Mouse (Mus musculus): Measurements from ENCODE around the gene Olfr1325. TPM values are rescaled to one million over a fixed set of nuclear protein-coding genes. Genes with fewer than 3 reads are reported as not detected.
"Not testable (repeated sequence)": the region's sequence is repeated elsewhere in the genome, so short reads cannot be mapped to it uniquely, and the experiment has no call there.

Gene Olfr1325
- not detected in 2 replicates for polyA plus RNA-seq (2014; fragmentation: Nextera tagmentation; extraction: Ambion mirVana)

DNA sequence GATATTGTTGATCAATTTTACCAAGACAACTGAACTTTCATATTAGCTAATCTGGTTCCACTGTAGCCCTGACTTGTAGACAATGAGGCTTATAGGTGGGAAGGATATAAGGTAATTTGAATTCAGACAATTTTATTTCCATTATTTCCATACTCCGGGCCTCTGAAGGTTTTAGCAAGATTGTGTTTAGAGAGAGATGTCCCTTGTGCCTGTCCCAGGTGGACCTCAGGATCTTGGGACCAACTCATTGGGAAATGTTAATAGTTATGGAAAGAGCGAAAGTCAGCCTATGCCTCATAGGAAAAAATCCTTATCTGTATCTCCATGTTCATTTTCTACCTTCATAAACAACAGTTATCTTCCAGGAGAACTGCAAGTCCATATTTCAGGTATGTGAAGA, at the start of gene Olfr1325:
Gene Olfr1325 (plus strand): TSS at position 301 of the 400 bp plus-strand sequence.
- Histone ChIP-seq H3K9me3 (replicated peaks; ENCODE audit: control insufficient read depth, low read length) (no peaks in the 10 kb centered on the region), H3K4me3 (ENCODE audit: low read depth, low read length) (no peak within 1 kb of the TSS), H3K4me2 (ENCODE audit: low read depth, low read length) (no peak within 1 kb of the TSS), H3K9ac (replicated peaks; ENCODE audit: low read length) (no peak within 1 kb of the TSS), H3K27me3 (ENCODE audit: control insufficient read depth, insufficient read depth, low read length) (no peaks in the 10 kb centered on the region), H3K4me1 (ENCODE audit: control insufficient read depth, insufficient read depth, low read length) (no peaks in the 10 kb centered on the region), H3K36me3 (replicated peaks; ENCODE audit: control insufficient read depth, insufficient read depth, low read depth, low read length) (no peaks in the 10 kb centered on the region), H3K27ac (replicated peaks; ENCODE audit: low read depth, low read length) (no peak within 1 kb of the TSS)
- DNase-seq (ENCODE audit: low spot score): no peak
- 80% methylated on average over 2 of the region's 2 CpGs for WGBS
- no peak for ATAC-seq (replicated peaks; ENCODE audit: insufficient number of reproducible peaks, low FRiP score, low TSS enrichment, low read depth)

DNA sequence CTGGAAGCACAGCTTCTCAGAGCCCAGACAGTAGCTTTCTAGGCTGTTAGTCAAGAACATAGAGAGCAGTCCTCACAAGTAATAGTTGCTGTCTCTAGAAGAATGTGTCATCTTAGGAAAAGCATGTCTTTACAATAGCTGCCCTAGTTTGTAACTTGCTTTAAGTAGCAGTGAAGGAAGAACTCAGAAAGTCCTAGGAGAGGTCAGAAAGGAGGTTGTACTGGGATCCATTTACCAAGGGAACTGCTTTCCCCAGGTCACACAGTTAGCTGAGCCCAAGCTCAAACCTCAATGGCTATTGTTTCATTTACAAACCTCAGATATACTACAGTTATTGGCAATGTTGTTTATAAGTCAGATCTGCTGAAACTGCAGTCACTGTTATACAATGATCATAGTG, 17.7 kb upstream of the Olfr1325 start, which contains the start of gene Olfr1326-ps1:
Gene Olfr1326-ps1 (minus strand): TSS at position 101 of the 400 bp plus-strand sequence.
- Histone ChIP-seq H3K4me3 (ENCODE audit: low read depth, low read length) (no peak within 1 kb of the TSS), H3K36me3 (replicated peaks; ENCODE audit: control insufficient read depth, insufficient read depth, low read depth, low read length) (no peaks in the 10 kb centered on the region), H3K27me3 (ENCODE audit: control insufficient read depth, insufficient read depth, low read length) (no peaks in the 10 kb centered on the region), H3K9ac (replicated peaks; ENCODE audit: low read length) (no peak within 1 kb of the TSS), H3K27ac (replicated peaks; ENCODE audit: low read depth, low read length) (no peak within 1 kb of the TSS), H3K4me1 (ENCODE audit: control insufficient read depth, insufficient read depth, low read length) (no peaks in the 10 kb centered on the region), H3K4me2 (ENCODE audit: low read depth, low read length) (no peak within 1 kb of the TSS), H3K9me3 (replicated peaks; ENCODE audit: control insufficient read depth, low read length) (no peaks in the 10 kb centered on the region)
- DNase-seq (ENCODE audit: low spot score) (no peak), ATAC-seq (replicated peaks; ENCODE audit: insufficient number of reproducible peaks, low FRiP score, low TSS enrichment, low read depth) (no peak)

DNA sequence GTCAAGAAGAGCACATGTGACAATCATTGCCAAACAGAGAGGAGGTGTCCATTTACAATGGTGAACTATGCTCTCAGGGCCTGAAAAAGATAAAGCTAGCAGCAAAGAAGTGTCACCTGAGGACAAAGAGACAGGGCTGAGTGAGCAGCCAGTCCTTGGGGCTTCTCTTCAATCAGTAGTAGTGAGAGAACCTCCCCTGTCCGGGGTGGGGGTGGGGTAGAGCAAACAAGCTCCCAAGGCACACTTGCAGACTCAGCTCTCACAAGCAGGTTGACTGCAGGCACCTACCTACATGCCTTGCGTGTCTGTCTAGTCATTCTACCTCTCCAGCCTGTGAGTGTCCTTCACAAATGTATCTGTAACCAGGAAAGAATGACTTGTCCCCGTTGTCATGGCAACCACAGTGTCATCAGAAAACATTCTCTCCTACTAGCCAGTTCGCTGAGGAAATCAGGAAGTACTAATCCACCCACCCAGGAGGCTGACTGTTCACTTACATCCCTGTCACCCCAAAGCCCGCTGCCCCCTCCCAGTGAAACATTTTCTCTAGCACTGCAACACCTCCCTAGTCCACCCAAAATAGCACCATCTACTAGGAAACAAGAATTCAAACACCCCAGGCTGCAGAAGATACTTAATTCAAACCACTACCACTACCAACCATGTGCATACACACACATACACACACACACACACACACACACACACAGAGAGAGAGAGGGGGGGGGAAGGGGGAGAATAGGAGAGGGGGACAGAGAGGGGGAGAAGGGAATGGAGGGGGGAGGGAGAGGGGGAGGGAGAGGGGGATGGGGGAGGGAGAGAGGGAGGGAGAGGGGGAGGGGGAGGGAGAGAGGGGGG, 53.2 kb downstream of the Olfr1325 start, which contains the start of gene Gm5640:
Gene Gm5640 (minus strand): TSS at position 170 of the 858 bp plus-strand sequence.
- not testable (repeated sequence) for H3K4me1 ChIP-seq (ENCODE audit: control insufficient read depth, insufficient read depth, low read length); H3K36me3 ChIP-seq (replicated peaks; ENCODE audit: control insufficient read depth, insufficient read depth, low read depth, low read length); H3K27me3 ChIP-seq (ENCODE audit: control insufficient read depth, insufficient read depth, low read length); H3K9me3 ChIP-seq (replicated peaks; ENCODE audit: control insufficient read depth, low read length); H3K27ac ChIP-seq (replicated peaks; ENCODE audit: low read depth, low read length); H3K9ac ChIP-seq (replicated peaks; ENCODE audit: low read length); H3K4me3 ChIP-seq (ENCODE audit: low read depth, low read length); H3K4me2 ChIP-seq (ENCODE audit: low read depth, low read length); DNase-seq (ENCODE audit: low spot score); ATAC-seq (replicated peaks; ENCODE audit: insufficient number of reproducible peaks, low FRiP score, low TSS enrichment, low read depth)
- WGBS: 73% methylated on average over 2 of the region's 5 CpGs

DNA sequence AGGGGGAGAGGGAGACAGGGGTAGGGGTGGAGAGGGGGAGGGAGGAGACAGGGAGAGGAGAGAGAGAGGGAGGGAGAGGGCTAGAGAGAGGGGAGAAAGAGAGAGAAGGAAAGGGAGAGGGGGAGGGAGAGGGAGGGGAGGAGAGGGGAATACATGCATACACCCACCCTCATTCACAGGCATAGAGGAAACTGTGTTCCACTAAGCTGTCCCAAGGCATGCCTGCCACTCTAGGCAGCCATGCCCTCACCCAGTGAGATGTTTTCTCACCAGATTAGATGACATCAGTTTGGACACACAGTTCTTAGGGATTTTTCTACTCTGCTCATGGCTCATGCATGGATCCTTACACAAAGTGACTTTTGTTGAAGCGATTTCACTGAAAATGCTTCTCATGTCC, 53.9 kb downstream of the Olfr1325 start:
- H3K27ac ChIP-seq (replicated peaks; ENCODE audit: low read depth, low read length); H3K9ac ChIP-seq (replicated peaks; ENCODE audit: low read length); H3K4me2 ChIP-seq (ENCODE audit: low read depth, low read length); H3K36me3 ChIP-seq (replicated peaks; ENCODE audit: control insufficient read depth, insufficient read depth, low read depth, low read length); H3K4me1 ChIP-seq (ENCODE audit: control insufficient read depth, insufficient read depth, low read length); H3K9me3 ChIP-seq (replicated peaks; ENCODE audit: control insufficient read depth, low read length); H3K4me3 ChIP-seq (ENCODE audit: low read depth, low read length); ATAC-seq (replicated peaks; ENCODE audit: insufficient number of reproducible peaks, low FRiP score, low TSS enrichment, low read depth); DNase-seq (ENCODE audit: low spot score); H3K27me3 ChIP-seq (ENCODE audit: control insufficient read depth, insufficient read depth, low read length): not testable (repeated sequence)
- WGBS: no CpG with 5 or more reads among the region's 1 CpGs

Other genes starting within 250 kb of the Olfr1325 start
- 128 and 130 TPM in 2 replicates for gene Lage3, start 239.1 kb upstream of the Olfr1325 start, polyA plus RNA-seq (2014; fragmentation: Nextera tagmentation; extraction: Ambion mirVana)
- 63.2 and 65.7 TPM in 2 replicates for gene Ubl4a, start 219.5 kb upstream of the Olfr1325 start, polyA plus RNA-seq (2014; fragmentation: Nextera tagmentation; extraction: Ambion mirVana)
- gene Slc10a3, start 219.3 kb upstream of the Olfr1325 start, polyA plus RNA-seq (2014; fragmentation: Nextera tagmentation; extraction: Ambion mirVana): 11.4 and 13.6 TPM in 2 replicates
- 26.7 and 27.6 TPM in 2 replicates for gene Fam3a, start 199.4 kb upstream of the Olfr1325 start, polyA plus RNA-seq (2014; fragmentation: Nextera tagmentation; extraction: Ambion mirVana)
- gene Ikbkg, start 199.4 kb upstream of the Olfr1325 start, polyA plus RNA-seq (2014; fragmentation: Nextera tagmentation; extraction: Ambion mirVana): 22.0 and 22.2 TPM in 2 replicates
- gene G6pdx, start 163.5 kb upstream of the Olfr1325 start, polyA plus RNA-seq (2014; fragmentation: Nextera tagmentation; extraction: Ambion mirVana): 54.2 and 59.2 TPM in 2 replicates
- gene Gm6880, start 111.3 kb upstream of the Olfr1325 start, polyA plus RNA-seq (2014; fragmentation: Nextera tagmentation; extraction: Ambion mirVana): not detected in 2 replicates
- not detected in 2 replicates for gene Olfr1326-ps1, start 17.8 kb upstream of the Olfr1325 start, polyA plus RNA-seq (2014; fragmentation: Nextera tagmentation; extraction: Ambion mirVana)
- gene Gm5640, start 53.0 kb downstream of the Olfr1325 start, polyA plus RNA-seq (2014; fragmentation: Nextera tagmentation; extraction: Ambion mirVana): not detected in 2 replicates
- gene Gm6890, start 148.2 kb downstream of the Olfr1325 start, polyA plus RNA-seq (2014; fragmentation: Nextera tagmentation; extraction: Ambion mirVana): not detected in 2 replicates
- gene Gm5936, start 244.5 kb downstream of the Olfr1325 start, polyA plus RNA-seq (2014; fragmentation: Nextera tagmentation; extraction: Ambion mirVana): not detected in 2 replicates